Mouse (Mus musculus) heart, embryonic 13.5 days (tissue): Measurements from ENCODE around the gene 1700066M21Rik. TPM values are rescaled to one million over a fixed set of nuclear protein-coding genes. Genes with fewer than 3 reads are reported as not detected.

ENCODE experiments used
- ATAC-seq: fragments of 200-750 bp; cut with Nextera tagmentation; 2 replicates; pipeline ENCODE4 v1.8.0; 2017; ENCODE audit warnings: moderate TSS enrichment; ENCODE audit not compliant: insufficient number of reproducible peaks, low FRiP score, low TSS enrichment; ENCODE audit errors: extremely low read depth
- H3K27ac ChIP-seq: fragments of 300-500 bp; sonication (generic); replicated peaks from 2 replicates; pipeline ENCODE4 v1.5.1; 2015; ENCODE audit warnings: moderate library complexity, mild to moderate bottlenecking, inconsistent platforms
- H3K27me3 ChIP-seq: fragments of 300-500 bp; sonication (generic); replicated peaks from 2 replicates; pipeline ENCODE4 v1.6.1; 2015; ENCODE audit warnings: mild to moderate bottlenecking, inconsistent platforms
- H3K36me3 ChIP-seq: fragments of 300-500 bp; sonication (generic); 2 replicates; pipeline ENCODE4 v1.6.1; 2015; ENCODE audit warnings: mild to moderate bottlenecking, inconsistent platforms
- H3K4me1 ChIP-seq: fragments of 300-500 bp; sonication (generic); 2 replicates; pipeline ENCODE4 v1.6.1; 2015; ENCODE audit warnings: inconsistent platforms
- H3K4me2 ChIP-seq: fragments of 300-500 bp; sonication (generic); 2 replicates; pipeline ENCODE4 v1.6.1; 2015; ENCODE audit warnings: inconsistent platforms, mild to moderate bottlenecking, moderate library complexity
- H3K4me3 ChIP-seq: fragments of 300-500 bp; sonication (generic); 2 replicates; pipeline ENCODE4 v1.5.1; 2015; ENCODE audit warnings: moderate library complexity, mild to moderate bottlenecking, inconsistent platforms
- H3K9ac ChIP-seq: fragments of 300-500 bp; sonication (generic); 2 replicates; pipeline ENCODE4 v1.6.1; 2015; ENCODE audit warnings: inconsistent platforms, mild to moderate bottlenecking, moderate library complexity
- H3K9me3 ChIP-seq: fragments of 300-500 bp; sonication (generic); 2 replicates; pipeline ENCODE4 v1.6.1; 2016; ENCODE audit warnings: inconsistent platforms
- WGBS: fragments of 180-500 bp; shearing (Covaris S2); methylation state at CpG from one replicate; pipeline ENCODE4 v1.1.7; 2015; ENCODE audit warnings: mixed read lengths; 5-methylcytosine and 5-hydroxymethylcytosine counted together
- polyA plus RNA-seq: library from polyadenylated mRNA; unstranded; fragments of >200 nt; fragmentation: Nextera tagmentation; extraction: Ambion mirVana; gene quantifications from 2 replicates; pipeline ENCODE4 v1.2.1, GENCODE M21; 2015

1700066M21Rik gene
- polyA plus RNA-seq, 1 experiment from 2014 or later: 8.4 TPM

DNA sequence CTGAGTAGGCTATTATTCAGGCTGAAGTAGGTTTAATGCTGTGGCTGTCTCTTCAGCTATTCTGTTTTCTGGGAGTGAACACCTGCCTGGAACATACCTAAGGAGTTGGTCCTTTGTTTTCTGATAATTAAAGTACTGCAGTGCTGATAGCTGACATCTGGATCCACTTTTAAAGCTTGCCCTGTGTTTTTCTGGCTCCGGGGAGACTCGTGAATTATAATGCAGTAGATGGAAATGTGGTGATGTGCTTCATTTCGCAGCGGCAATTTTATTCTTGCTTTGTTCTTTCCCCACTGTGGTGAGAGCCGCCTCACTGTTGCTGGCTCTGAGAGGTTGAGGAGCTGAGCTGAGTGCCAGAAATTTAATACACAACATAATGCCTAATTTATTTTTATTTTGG lies 18.9 kb upstream of the 1700066M21Rik start:
- no peak overlapping the region for H3K4me2 ChIP-seq
- H3K9ac ChIP-seq: no peak overlapping the region
- no peak overlapping the region for H3K4me3 ChIP-seq
- H3K9me3 ChIP-seq: no peaks in the 10 kb centered on the region
- no peaks in the 10 kb centered on the region for H3K27me3 ChIP-seq
- H3K27ac ChIP-seq: no peak overlapping the region
- WGBS: 80% methylated on average over 5 of the region's 5 CpGs
- H3K36me3 ChIP-seq: no peaks in the 10 kb centered on the region
- no peaks in the 10 kb centered on the region for H3K4me1 ChIP-seq
- no peak for ATAC-seq

DNA sequence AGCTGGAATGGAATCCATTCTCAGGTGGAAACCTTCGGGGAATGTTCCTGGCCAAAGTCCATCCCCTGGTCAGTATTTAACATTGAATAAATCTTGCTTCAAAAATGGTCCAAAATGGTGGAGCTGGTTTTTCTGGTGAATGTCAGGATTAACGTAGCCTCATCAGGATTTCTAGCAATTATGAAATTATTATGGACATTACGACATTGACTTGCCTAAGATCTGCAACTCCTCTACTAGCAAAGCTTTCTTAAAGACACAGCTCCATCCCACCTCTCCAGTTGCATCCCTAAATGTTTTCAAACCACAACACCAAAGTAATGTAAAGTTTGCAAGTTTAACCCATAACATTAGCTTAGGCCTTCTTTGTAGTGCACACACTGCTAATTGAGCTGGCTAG lies 10.0 kb upstream of the 1700066M21Rik start:
- no peak overlapping the region for H3K4me3 ChIP-seq
- whole genome bisulfite sequencing: 87% methylated on average over 3 of the region's 3 CpGs
- H3K27ac ChIP-seq: no peak overlapping the region
- H3K36me3 ChIP-seq: no peaks in the 10 kb centered on the region
- no peak overlapping the region for H3K4me2 ChIP-seq
- no peaks in the 10 kb centered on the region for H3K9me3 ChIP-seq
- no peak overlapping the region for H3K9ac ChIP-seq
- H3K4me1 ChIP-seq: no peaks in the 10 kb centered on the region
- no peak for ATAC-seq
- no peaks in the 10 kb centered on the region for H3K27me3 ChIP-seq

DNA sequence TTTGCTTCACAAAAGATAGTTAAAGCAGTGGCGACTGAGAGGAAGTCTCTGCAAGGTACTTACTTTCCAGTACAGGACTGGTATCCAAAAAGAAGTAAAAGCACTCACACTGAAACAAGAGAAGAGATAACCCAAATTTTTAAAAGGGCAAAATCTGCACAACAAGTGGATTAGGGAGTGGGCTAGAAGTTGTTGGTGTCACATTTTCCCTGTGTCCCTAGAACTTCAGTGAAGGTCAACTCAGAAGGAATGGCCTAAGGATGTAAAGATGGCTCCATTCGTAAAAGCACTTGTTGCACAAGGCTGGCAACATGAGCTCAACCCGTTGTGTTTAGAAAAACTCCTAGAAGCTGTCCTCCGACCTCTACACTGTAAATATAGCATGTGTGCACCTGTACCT lies 8.3 kb upstream of the 1700066M21Rik start:
- WGBS: 69% methylated on average over 4 of the region's 4 CpGs
- Histone ChIP-seq H3K9ac (no peak overlapping the region), H3K4me1 (no peaks in the 10 kb centered on the region), H3K9me3 (no peaks in the 10 kb centered on the region), H3K4me2 (no peak overlapping the region), H3K4me3 (no peak overlapping the region), H3K27ac (no peak overlapping the region), H3K36me3 (no peaks in the 10 kb centered on the region), H3K27me3 (no peaks in the 10 kb centered on the region)
- ATAC-seq: no peak

GRCm38 (mm10) chr1:57370451-57370850 lies 7.0 kb upstream of the 1700066M21Rik start:
- Histone ChIP-seq H3K4me1 (no peaks in the 10 kb centered on the region), H3K9me3 (no peaks in the 10 kb centered on the region), H3K9ac (no peak overlapping the region), H3K4me2 (no peak overlapping the region), H3K4me3 (no peak overlapping the region), H3K27ac (no peak overlapping the region), H3K27me3 (no peaks in the 10 kb centered on the region), H3K36me3 (no peaks in the 10 kb centered on the region)
- WGBS: 69% methylated on average over 4 of the region's 4 CpGs
- ATAC-seq: no peak

GRCm38 (mm10) chr1:57375276-57375675 lies 2.1 kb upstream of the 1700066M21Rik start:
- WGBS: 82% methylated on average over 2 of the region's 2 CpGs
- Histone ChIP-seq H3K9me3 (no peaks in the 10 kb centered on the region), H3K36me3 (no peaks in the 10 kb centered on the region; the same call in 1 of the 2 replicates), H3K27me3 (no peaks in the 10 kb centered on the region), H3K4me1 (peaks cover 14% of the 10 kb centered on the region), H3K4me3 (no peak overlapping the region), H3K27ac (no peak overlapping the region), H3K4me2 (no peak overlapping the region), H3K9ac (no peak overlapping the region)
- no peak for ATAC-seq

- 48% methylated on average over 6 of the region's 6 CpGs for WGBS
- H3K4me2 ChIP-seq: peak overlapping the region; percentile 82
- ATAC-seq: no peak
- H3K36me3 ChIP-seq: no peaks in the 10 kb centered on the region; the same call in 1 of the 2 replicates
- no peaks in the 10 kb centered on the region for H3K27me3 ChIP-seq
- H3K4me3 ChIP-seq: peak overlapping the region; percentile 84
- H3K9ac ChIP-seq: peak overlapping the region; percentile 17; the same call in 1 of the 2 replicates
- H3K27ac ChIP-seq: 0 out of 2 replicates have a peak overlapping the region, but pooled peaks have one; percentile 26
- peaks cover 14% of the 10 kb centered on the region for H3K4me1 ChIP-seq
- no peaks in the 10 kb centered on the region for H3K9me3 ChIP-seq
These were observed 614 bp upstream of the 1700066M21Rik start for GRCm38 (mm10) chr1:57376806-57377205.

DNA sequence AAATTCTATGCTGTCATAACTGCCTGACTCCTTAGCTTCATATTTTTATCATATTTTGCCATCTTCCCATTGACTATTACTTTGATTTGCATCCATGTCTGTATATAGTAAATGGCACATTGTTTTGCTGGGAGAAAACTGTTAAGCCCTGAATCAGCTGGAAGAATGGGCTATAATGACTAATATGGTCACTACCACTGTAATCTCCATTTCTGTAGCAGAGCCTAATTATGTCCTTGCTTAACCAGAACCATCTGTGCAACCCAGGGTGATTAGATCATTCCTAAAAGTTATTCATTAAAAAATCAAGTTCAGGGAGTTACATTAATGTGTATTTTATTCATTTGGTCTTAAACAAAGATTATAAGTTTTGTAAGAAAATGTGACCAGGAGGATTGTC lies 9.1 kb downstream of the 1700066M21Rik start:
- Histone ChIP-seq H3K36me3 (peaks cover 27% of the 10 kb centered on the region), H3K9me3 (no peaks in the 10 kb centered on the region), H3K27me3 (no peaks in the 10 kb centered on the region), H3K4me1 (no peaks in the 10 kb centered on the region), H3K4me3 (no peak overlapping the region), H3K9ac (no peak overlapping the region), H3K4me2 (no peak overlapping the region), H3K27ac (no peak overlapping the region)
- ATAC-seq: no peak

GRCm38 (mm10) chr1:57387876-57388275 lies 10.5 kb downstream of the 1700066M21Rik start:
- Histone ChIP-seq H3K9ac (no peak overlapping the region), H3K4me1 (no peaks in the 10 kb centered on the region), H3K27ac (no peak overlapping the region), H3K4me2 (no peak overlapping the region), H3K4me3 (no peak overlapping the region), H3K27me3 (no peaks in the 10 kb centered on the region), H3K9me3 (no peaks in the 10 kb centered on the region), H3K36me3 (peaks cover 38% of the 10 kb centered on the region)
- 80% methylated on average over 2 of the region's 2 CpGs for WGBS
- ATAC-seq: no peak

DNA sequence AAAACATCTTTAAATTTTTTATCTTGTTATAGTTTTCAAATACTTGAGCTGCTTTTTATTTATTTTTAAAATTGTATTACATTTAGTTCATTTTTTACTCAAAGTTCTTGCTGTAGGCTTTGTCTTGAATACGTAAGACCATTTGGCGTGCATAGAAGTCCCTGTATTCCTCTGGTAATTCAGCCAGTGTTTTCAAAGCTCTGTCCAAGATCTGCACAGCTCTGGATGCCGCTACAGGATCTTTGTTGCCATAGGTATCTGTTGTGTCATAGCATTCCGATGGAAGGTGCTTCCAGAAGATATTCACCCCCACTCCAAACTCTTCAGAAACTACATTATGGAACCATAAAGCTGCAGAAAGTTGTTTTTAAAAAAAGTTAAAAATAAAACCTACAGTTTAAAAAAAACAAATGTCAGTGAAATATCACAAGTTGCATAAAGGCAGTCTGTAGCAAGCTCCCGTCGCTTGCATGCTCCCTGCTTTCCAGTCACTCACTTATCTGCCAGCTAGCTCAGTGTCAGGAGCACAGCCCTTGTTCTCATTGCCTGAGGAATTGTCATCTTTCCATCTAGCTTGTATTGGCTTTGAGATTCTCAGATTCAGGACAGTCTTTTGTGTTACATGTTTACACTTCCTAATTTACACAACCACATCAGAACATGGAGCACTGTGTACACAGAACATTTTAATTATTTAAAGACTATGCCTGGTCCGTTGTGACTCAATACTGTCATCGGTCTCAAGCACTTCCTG lies 11.2 kb downstream of the 1700066M21Rik start:
- Histone ChIP-seq H3K36me3 (peaks cover 45% of the 10 kb centered on the region), H3K4me3 (no peak overlapping the region), H3K9ac (no peak overlapping the region), H3K27me3 (no peaks in the 10 kb centered on the region), H3K4me1 (no peaks in the 10 kb centered on the region), H3K27ac (no peak overlapping the region), H3K9me3 (no peaks in the 10 kb centered on the region), H3K4me2 (no peak overlapping the region)
- no peak for ATAC-seq
- 89% methylated on average over 8 of the region's 8 CpGs for WGBS

DNA sequence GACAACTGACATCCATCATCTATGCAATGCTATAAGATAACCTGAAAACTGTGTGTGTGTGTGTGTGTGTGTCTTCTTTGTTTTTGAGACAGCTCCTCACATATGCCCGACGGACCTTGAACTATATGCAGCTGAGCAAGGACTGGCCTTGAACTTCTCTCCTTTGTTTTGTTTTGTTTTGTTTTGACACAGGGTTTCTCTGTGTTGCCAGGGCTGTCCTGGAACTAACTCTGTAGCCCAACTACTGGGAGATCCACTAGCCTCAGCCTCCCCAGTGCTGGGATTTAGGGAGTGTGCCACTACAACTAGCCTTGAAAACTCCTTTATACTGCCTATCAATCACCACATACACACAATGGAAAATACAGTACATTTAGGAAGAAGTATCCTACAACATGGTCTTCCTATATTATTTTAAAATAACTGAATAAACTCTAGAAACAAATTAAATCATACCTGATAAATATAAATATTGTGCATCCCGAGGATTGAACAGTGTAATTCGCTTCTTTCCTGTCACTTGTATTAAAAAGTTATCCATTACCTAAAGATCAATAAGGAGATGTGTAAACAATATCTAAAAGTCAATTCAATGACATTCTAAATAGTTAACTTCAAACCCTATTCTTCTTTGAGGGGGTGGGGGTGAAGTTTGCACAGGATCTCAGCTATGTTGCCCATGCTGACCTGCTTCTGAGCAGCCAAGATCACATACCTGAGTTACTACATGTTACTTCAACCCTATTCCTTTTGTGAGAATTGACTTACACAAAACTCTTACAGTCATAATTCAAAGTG lies 13.8 kb downstream of the 1700066M21Rik start:
- H3K4me3 ChIP-seq: no peak overlapping the region
- 88% methylated on average over 4 of the region's 4 CpGs for WGBS
- ATAC-seq: no peak
- no peak overlapping the region for H3K4me2 ChIP-seq
- no peak overlapping the region for H3K9ac ChIP-seq
- peaks cover 65% of the 10 kb centered on the region for H3K36me3 ChIP-seq
- H3K27ac ChIP-seq: no peak overlapping the region
- no peaks in the 10 kb centered on the region for H3K27me3 ChIP-seq
- no peaks in the 10 kb centered on the region for H3K4me1 ChIP-seq
- H3K9me3 ChIP-seq: no peaks in the 10 kb centered on the region

DNA sequence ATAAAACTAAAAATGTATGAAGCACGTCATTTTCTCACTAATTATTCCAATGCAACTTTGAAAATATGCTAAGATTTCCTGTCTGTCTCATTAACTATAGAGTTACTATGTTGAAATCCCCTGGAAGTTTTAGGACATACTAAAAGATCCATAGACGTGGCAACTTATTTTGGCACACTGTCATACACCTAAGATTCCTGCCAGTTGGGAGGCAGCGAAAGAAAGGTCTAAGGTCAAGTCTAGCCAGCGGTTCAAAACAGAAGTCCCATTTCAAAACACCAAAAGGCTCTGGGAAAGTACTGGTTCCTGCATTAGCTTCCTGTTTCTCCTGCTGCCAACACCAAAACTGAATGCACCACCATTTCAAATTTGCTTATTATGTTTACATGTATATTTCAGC lies 15.0 kb downstream of the 1700066M21Rik start:
- Histone ChIP-seq H3K27me3 (no peaks in the 10 kb centered on the region), H3K9me3 (no peaks in the 10 kb centered on the region), H3K4me2 (no peak overlapping the region), H3K4me1 (no peaks in the 10 kb centered on the region), H3K4me3 (no peak overlapping the region), H3K9ac (no peak overlapping the region), H3K27ac (no peak overlapping the region), H3K36me3 (peaks cover 77% of the 10 kb centered on the region)
- no peak for ATAC-seq
- 80% methylated on average over 4 of the region's 4 CpGs for WGBS
